Mouse (Mus musculus) heart, embryonic 13.5 days (tissue): Measurements from ENCODE around the gene Sp7. TPM values are rescaled to one million over a fixed set of nuclear protein-coding genes. Genes with fewer than 3 reads are reported as not detected.
A peak's percentile ranks its signal among the peaks of the same experiment; 100 is the strongest.

Experiments used
- ATAC-seq: fragments of 200-750 bp; cut with Nextera tagmentation; 2 replicates; pipeline ENCODE4 v1.8.0; 2017; ENCODE audit warnings: moderate TSS enrichment; ENCODE audit not compliant: insufficient number of reproducible peaks, low FRiP score, low TSS enrichment; ENCODE audit errors: extremely low read depth
- H3K27ac ChIP-seq: fragments of 300-500 bp; sonication (generic); replicated peaks from 2 replicates; pipeline ENCODE4 v1.5.1; 2015; ENCODE audit warnings: moderate library complexity, mild to moderate bottlenecking, inconsistent platforms
- H3K27me3 ChIP-seq: fragments of 300-500 bp; sonication (generic); replicated peaks from 2 replicates; pipeline ENCODE4 v1.6.1; 2015; ENCODE audit warnings: mild to moderate bottlenecking, inconsistent platforms
- H3K36me3 ChIP-seq: fragments of 300-500 bp; sonication (generic); 2 replicates; pipeline ENCODE4 v1.6.1; 2015; ENCODE audit warnings: mild to moderate bottlenecking, inconsistent platforms
- H3K4me1 ChIP-seq: fragments of 300-500 bp; sonication (generic); 2 replicates; pipeline ENCODE4 v1.6.1; 2015; ENCODE audit warnings: inconsistent platforms
- H3K4me2 ChIP-seq: fragments of 300-500 bp; sonication (generic); 2 replicates; pipeline ENCODE4 v1.6.1; 2015; ENCODE audit warnings: inconsistent platforms, mild to moderate bottlenecking, moderate library complexity
- H3K4me3 ChIP-seq: fragments of 300-500 bp; sonication (generic); 2 replicates; pipeline ENCODE4 v1.5.1; 2015; ENCODE audit warnings: moderate library complexity, mild to moderate bottlenecking, inconsistent platforms
- H3K9ac ChIP-seq: fragments of 300-500 bp; sonication (generic); 2 replicates; pipeline ENCODE4 v1.6.1; 2015; ENCODE audit warnings: inconsistent platforms, mild to moderate bottlenecking, moderate library complexity
- H3K9me3 ChIP-seq: fragments of 300-500 bp; sonication (generic); 2 replicates; pipeline ENCODE4 v1.6.1; 2016; ENCODE audit warnings: inconsistent platforms
- WGBS: fragments of 180-500 bp; shearing (Covaris S2); methylation state at CpG from one replicate; pipeline ENCODE4 v1.1.7; 2015; ENCODE audit warnings: mixed read lengths; 5-methylcytosine and 5-hydroxymethylcytosine counted together
- polyA plus RNA-seq: library from polyadenylated mRNA; unstranded; fragments of >200 nt; fragmentation: Nextera tagmentation; extraction: Ambion mirVana; gene quantifications from 2 replicates; pipeline ENCODE4 v1.2.1, GENCODE M21; 2015

Sp7 gene
- polyA plus RNA-seq, 1 experiment from 2014 or later, result 0.16 TPM

- ATAC-seq, result no peak
- H3K27me3 ChIP-seq, result no peaks in the 10 kb centered on the region
- 83% methylated on average over 6 of the region's 6 CpGs for WGBS
Observed at GRCm38 (mm10) chr15:102383671-102384070, 16.7 kb upstream of the Sp7 start.

GRCm38 (mm10) chr15:102381575-102381974, 14.6 kb upstream of the Sp7 start:
- no peak overlapping the region for H3K4me3 ChIP-seq
- H3K9me3 ChIP-seq, result no peaks in the 10 kb centered on the region
- 0% methylated on average over 7 of the region's 7 CpGs for WGBS
- 0 out of 2 replicates have a peak, but pooled peaks cover 3% of the 10 kb centered on the region for H3K27me3 ChIP-seq
- no peaks in the 10 kb centered on the region for H3K36me3 ChIP-seq
- no peak overlapping the region for H3K9ac ChIP-seq
- peaks cover 14% of the 10 kb centered on the region for H3K4me1 ChIP-seq
- H3K4me2 ChIP-seq, result no peak overlapping the region
- H3K27ac ChIP-seq, result no peak overlapping the region
- ATAC-seq, result 0 out of 2 replicates have a peak, but pooled peaks have one; percentile 30

More at GRCm38 (mm10) chr15:102383671-102384070, 16.7 kb upstream of the Sp7 start:
- H3K4me1 ChIP-seq, result no peaks in the 10 kb centered on the region
- H3K9ac ChIP-seq, result no peak overlapping the region
- H3K27ac ChIP-seq, result no peak overlapping the region
- H3K4me2 ChIP-seq, result no peak overlapping the region
- H3K36me3 ChIP-seq, result no peaks in the 10 kb centered on the region
- no peak overlapping the region for H3K4me3 ChIP-seq
- H3K9me3 ChIP-seq, result no peaks in the 10 kb centered on the region

DNA sequence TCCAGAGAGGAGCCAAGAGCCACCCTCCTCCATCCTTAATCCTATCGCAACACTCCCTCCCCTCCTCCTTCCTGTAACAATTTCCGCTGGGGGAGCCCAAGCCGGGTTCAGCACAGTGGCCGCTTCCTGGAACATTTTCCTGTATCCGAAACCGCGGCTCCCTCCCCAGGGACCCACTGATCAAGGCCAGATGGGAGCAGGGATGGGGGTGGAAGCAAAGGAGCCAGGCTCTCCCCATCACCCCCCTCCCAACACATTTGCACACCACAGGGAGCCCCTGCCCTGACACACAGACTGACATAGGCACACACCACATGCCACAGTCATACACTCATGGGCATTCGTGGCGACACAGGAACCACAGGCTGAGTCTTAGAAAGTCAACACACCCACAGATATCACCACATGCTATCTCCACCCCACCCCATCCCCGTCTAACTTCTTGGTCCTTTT, 10.9 kb upstream of the Sp7 start:
- Histone ChIP-seq H3K27me3 (peaks cover 17% of the 10 kb centered on the region; the same call in 1 of the 2 replicates), H3K9ac (peak overlapping the region; percentile 85), H3K9me3 (no peaks in the 10 kb centered on the region), H3K4me2 (peak overlapping the region; percentile 97), H3K4me1 (peaks cover 20% of the 10 kb centered on the region), H3K36me3 (no peaks in the 10 kb centered on the region), H3K4me3 (peak overlapping the region; percentile 68), H3K27ac (peak overlapping the region; percentile 79)
- WGBS, result 8% methylated on average over 10 of the region's 10 CpGs
- ATAC-seq, result no peak

DNA sequence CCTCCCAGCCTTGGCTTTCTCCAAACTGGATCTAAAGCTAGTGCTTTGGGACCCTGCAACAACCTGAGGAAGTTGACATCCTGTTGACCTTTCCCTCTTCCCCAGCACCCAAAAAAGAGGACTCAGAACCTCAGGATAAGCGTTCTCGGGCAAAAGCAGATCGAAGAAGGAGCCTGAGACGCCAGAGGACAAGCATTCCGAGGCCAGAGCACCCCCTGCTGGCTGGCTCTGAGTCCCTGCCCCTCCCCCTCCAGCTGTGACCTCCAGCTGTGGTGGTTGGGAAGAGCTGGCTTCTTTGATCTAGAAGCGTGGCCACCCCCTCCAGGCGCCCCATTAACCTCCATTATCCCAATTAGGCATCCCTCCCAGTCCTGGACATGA, 10.2 kb upstream of the Sp7 start:
- H3K4me1 ChIP-seq, result peaks cover 20% of the 10 kb centered on the region
- under 1% methylated on average over 7 of the region's 7 CpGs for WGBS
- peak overlapping the region; percentile 79 for H3K27ac ChIP-seq
- peak overlapping the region; percentile 68 for H3K4me3 ChIP-seq
- H3K27me3 ChIP-seq, result peaks cover 21% of the 10 kb centered on the region
- peak overlapping the region; percentile 85 for H3K9ac ChIP-seq
- no peaks in the 10 kb centered on the region for H3K36me3 ChIP-seq
- H3K9me3 ChIP-seq, result no peaks in the 10 kb centered on the region
- ATAC-seq, result peak; percentile 67
- peak overlapping the region; percentile 97 for H3K4me2 ChIP-seq

DNA sequence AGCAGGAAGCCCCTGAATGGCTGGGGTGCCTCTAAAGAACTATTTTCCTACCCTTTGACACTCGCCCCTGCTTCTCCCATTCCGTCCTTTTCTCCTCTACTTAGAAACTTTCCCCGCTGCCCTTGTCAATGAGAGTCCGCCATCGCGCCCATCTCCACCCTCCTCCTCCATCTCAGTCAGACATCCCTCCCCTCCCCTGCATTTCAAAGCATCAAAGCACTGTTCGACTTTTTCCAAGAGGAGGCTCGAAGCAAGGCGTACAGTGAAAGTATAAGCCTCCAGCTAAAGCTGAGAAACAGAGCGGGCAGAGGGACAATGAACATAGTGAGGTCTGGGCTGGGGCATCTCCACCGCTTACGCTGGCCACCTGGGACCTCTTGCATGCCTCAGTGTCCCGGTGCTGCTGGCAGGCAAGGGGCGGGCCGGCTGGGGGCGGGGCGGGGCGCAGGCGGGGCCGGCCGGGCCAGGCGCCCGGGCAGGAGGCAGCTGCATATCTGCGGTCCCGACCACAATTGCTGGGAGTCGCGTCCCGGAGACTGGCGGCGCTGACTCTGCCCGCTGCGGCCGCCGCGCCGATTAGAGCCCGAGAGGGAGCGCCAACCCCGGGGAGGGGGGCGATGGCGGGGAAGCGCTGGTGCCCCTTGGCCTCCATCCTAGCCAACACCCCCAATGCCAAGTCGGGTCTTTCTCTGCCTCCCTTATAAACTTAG, 9.6 kb upstream of the Sp7 start:
- no peaks in the 10 kb centered on the region for H3K36me3 ChIP-seq
- peak; percentile 77 for ATAC-seq
- H3K4me3 ChIP-seq, result peak overlapping the region; percentile 68
- H3K4me1 ChIP-seq, result peaks cover 20% of the 10 kb centered on the region
- H3K27me3 ChIP-seq, result peaks cover 25% of the 10 kb centered on the region
- peak overlapping the region; percentile 79 for H3K27ac ChIP-seq
- peak overlapping the region; percentile 85 for H3K9ac ChIP-seq
- no peaks in the 10 kb centered on the region for H3K9me3 ChIP-seq
- WGBS, result 1% methylated on average over 42 of the region's 43 CpGs
- H3K4me2 ChIP-seq, result peak overlapping the region; percentile 97

DNA sequence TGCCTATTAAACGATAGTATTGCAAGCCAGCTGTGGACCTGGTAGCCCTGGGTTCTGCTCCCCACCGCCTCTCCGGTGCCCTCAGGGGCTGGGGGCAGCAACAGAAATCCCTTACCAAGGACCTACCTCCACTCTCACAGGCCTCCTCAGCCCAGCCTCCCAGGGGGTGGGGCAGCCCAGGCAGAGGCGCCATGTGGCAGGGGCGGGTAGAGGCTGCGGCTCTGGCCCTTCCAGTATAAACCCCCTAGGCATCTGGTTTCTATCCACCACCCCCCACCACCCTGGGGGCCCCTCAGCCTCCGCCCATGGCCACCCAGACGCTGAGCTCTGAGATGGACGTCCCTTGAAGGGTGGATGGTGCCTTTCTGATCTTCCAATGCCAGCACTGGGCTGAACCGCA, 3.7 kb upstream of the Sp7 start:
- no peaks in the 10 kb centered on the region for H3K9me3 ChIP-seq
- 11% methylated on average over 10 of the region's 10 CpGs for WGBS
- H3K4me3 ChIP-seq, result peak overlapping the region; percentile 27
- peaks cover 69% of the 10 kb centered on the region for H3K27me3 ChIP-seq
- no peak for ATAC-seq
- peaks cover 31% of the 10 kb centered on the region for H3K4me1 ChIP-seq
- H3K27ac ChIP-seq, result no peak overlapping the region
- H3K9ac ChIP-seq, result peak overlapping the region; percentile 74
- H3K4me2 ChIP-seq, result peak overlapping the region; percentile 60
- H3K36me3 ChIP-seq, result no peaks in the 10 kb centered on the region

DNA sequence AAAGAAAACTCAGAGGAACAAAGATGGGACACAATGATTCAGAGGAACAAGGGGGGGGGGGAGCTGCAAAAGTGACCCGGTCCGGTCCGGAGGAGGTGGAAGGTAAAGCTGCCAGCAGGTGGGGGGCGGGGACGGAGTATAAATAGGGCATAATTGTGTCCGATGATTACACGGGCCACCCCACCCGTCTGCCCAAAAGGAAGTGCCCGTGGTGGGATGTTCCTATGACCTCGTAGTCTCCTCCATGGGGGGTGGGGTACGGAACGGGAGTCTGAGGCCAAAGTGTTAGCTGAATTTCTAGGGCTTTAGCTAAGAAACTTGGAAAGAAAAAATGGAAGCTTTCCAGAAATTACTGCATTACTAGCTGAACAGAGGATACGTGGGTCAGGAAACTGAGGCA, 3.0 kb upstream of the Sp7 start:
- no peak overlapping the region for H3K27ac ChIP-seq
- H3K27me3 ChIP-seq, result peaks cover 69% of the 10 kb centered on the region
- peak overlapping the region; percentile 60 for H3K4me2 ChIP-seq
- H3K36me3 ChIP-seq, result no peaks in the 10 kb centered on the region
- H3K4me3 ChIP-seq, result peak overlapping the region; percentile 9; the same call in 1 of the 2 replicates
- 20% methylated on average over 13 of the region's 13 CpGs for WGBS
- H3K9ac ChIP-seq, result peak overlapping the region; percentile 74; the same call in 1 of the 2 replicates
- H3K9me3 ChIP-seq, result no peaks in the 10 kb centered on the region
- peaks cover 31% of the 10 kb centered on the region for H3K4me1 ChIP-seq
- no peak for ATAC-seq

GRCm38 (mm10) chr15:102366238-102366637, 744 bp downstream of the Sp7 start:
- peaks cover 54% of the 10 kb centered on the region for H3K27me3 ChIP-seq
- peak overlapping the region; percentile 60 for H3K4me2 ChIP-seq
- WGBS, result 13% methylated on average over 7 of the region's 7 CpGs
- H3K4me1 ChIP-seq, result peaks cover 39% of the 10 kb centered on the region
- H3K4me3 ChIP-seq, result peak overlapping the region; percentile 36
- ATAC-seq, result no peak
- no peaks in the 10 kb centered on the region for H3K9me3 ChIP-seq
- no peak overlapping the region for H3K27ac ChIP-seq
- no peaks in the 10 kb centered on the region for H3K36me3 ChIP-seq
- peak overlapping the region; percentile 63; the same call in 1 of the 2 replicates for H3K9ac ChIP-seq

DNA sequence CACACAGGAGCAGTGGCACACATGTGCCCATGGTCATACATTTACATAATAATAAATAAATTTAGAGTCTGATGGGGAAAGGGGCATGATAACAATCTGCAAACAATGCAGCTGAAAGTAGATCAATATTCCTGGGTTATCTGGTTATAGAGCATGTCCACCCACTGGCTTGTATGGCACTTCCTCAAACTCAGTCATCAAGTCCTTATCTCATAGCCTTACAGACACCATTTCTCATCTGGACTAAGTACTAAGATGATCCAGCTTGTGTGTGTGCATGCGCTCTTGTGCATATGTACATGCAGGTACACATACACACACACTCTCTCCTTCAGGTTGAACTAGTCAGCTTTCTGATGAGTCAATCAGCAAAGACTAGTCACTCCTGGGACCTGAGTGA, 2.3 kb downstream of the Sp7 start:
- H3K4me1 ChIP-seq, result peaks cover 25% of the 10 kb centered on the region
- H3K9me3 ChIP-seq, result no peaks in the 10 kb centered on the region
- H3K27me3 ChIP-seq, result peaks cover 47% of the 10 kb centered on the region
- ATAC-seq, result no peak
- no peak overlapping the region for H3K27ac ChIP-seq
- H3K4me3 ChIP-seq, result no peak overlapping the region
- H3K4me2 ChIP-seq, result no peak overlapping the region
- WGBS, result 87% methylated on average over 1 of the region's 1 CpGs
- no peaks in the 10 kb centered on the region for H3K36me3 ChIP-seq
- H3K9ac ChIP-seq, result no peak overlapping the region

DNA sequence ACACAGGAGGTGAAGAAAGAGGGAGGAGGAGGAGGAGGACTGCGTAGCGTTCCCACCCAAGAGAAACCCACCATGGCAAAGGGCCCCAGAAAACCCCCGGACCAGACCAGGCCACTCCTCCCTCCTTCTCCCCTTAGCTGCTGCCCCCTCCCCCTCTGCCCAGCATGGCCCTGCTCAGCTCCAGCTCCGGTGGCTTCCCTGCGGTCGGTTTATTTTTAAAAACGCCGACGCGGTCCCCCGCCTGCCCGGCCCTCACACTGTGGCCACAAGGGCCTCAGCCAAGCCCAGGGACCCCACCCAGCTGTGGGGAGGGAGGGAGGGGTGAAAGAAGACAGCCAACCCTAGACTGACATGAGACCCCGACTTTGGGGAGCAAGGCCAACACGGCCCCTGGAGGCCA, 4.3 kb downstream of the Sp7 start:
- H3K27ac ChIP-seq, result no peak overlapping the region
- H3K4me3 ChIP-seq, result peak overlapping the region; percentile 34
- H3K36me3 ChIP-seq, result no peaks in the 10 kb centered on the region
- H3K4me1 ChIP-seq, result peaks cover 41% of the 10 kb centered on the region
- peak overlapping the region; percentile 64 for H3K4me2 ChIP-seq
- H3K27me3 ChIP-seq, result peaks cover 56% of the 10 kb centered on the region
- 6% methylated on average over 13 of the region's 14 CpGs for WGBS
- peak overlapping the region; percentile 77 for H3K9ac ChIP-seq
- no peak for ATAC-seq
- H3K9me3 ChIP-seq, result no peaks in the 10 kb centered on the region

DNA sequence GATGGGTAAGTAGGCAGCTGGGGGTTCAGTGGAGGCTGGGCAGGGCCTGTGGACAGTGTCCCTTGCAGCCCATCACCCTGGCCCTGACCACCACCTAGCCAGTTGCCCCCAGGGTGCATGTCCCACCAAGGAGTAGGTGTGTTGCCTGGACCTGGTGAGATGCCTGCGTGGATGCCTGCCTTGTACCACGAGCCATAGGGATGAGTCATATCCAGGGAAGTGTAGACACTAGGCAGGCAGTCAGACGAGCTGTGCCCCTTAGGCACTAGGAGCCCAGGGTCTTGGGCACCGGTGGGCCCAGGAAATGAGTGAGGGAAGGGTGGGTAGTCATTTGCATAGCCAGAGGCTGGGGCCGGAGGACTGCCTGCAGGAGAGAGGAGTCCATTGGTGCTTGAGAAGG, 8.1 kb downstream of the Sp7 start:
- H3K9me3 ChIP-seq, result no peaks in the 10 kb centered on the region
- no peak overlapping the region for H3K4me2 ChIP-seq
- no peak overlapping the region; the same call in 1 of the 2 replicates for H3K4me3 ChIP-seq
- no peak overlapping the region for H3K9ac ChIP-seq
- no peak for ATAC-seq
- no peaks in the 10 kb centered on the region for H3K36me3 ChIP-seq
- H3K4me1 ChIP-seq, result peaks cover 49% of the 10 kb centered on the region
- no peak overlapping the region for H3K27ac ChIP-seq
- peaks cover 55% of the 10 kb centered on the region for H3K27me3 ChIP-seq
- 21% methylated on average over 5 of the region's 5 CpGs for WGBS

- no peaks in the 10 kb centered on the region for H3K36me3 ChIP-seq
- H3K4me3 ChIP-seq, result peak overlapping the region; percentile 37
- ATAC-seq, result no peak
- H3K9me3 ChIP-seq, result no peaks in the 10 kb centered on the region
- H3K27ac ChIP-seq, result no peak overlapping the region
- peaks cover 59% of the 10 kb centered on the region for H3K27me3 ChIP-seq
- peak overlapping the region; percentile 53 for H3K9ac ChIP-seq
- peaks cover 49% of the 10 kb centered on the region for H3K4me1 ChIP-seq
- peak overlapping the region; percentile 61 for H3K4me2 ChIP-seq
- 3% methylated on average over 25 of the region's 25 CpGs for WGBS
Observed at GRCm38 (mm10) chr15:102358126-102358525, 8.9 kb downstream of the Sp7 start.
